Mouse (Mus musculus) large intestine, adult 2 months (tissue): ENCODE results near the gene Agk. TPM values are rescaled to one million over a fixed set of nuclear protein-coding genes. Genes with fewer than 3 reads are reported as not detected.

Source experiments
- DNase-seq: peaks from one replicate; pipeline ENCODE4 v3.0.0-alpha.2; 2012; ENCODE audit warnings: low read depth, low spot score
- WGBS: fragments of 180-500 bp; shearing (Covaris S2); methylation state at CpG from one replicate; pipeline ENCODE4 v1.1.7; 2018; 5-methylcytosine and 5-hydroxymethylcytosine counted together
- polyA plus RNA-seq: library from polyadenylated mRNA; depleted of rRNA; stranded (reverse); fragments of >200 nt; gene quantifications from 2 replicates; pipeline ENCODE4 v1.2.3, GENCODE M21; 2012; rRNA removed

Gene Agk
- polyA plus RNA-seq, result 7.7 and 8.4 TPM in 2 replicates

DNA sequence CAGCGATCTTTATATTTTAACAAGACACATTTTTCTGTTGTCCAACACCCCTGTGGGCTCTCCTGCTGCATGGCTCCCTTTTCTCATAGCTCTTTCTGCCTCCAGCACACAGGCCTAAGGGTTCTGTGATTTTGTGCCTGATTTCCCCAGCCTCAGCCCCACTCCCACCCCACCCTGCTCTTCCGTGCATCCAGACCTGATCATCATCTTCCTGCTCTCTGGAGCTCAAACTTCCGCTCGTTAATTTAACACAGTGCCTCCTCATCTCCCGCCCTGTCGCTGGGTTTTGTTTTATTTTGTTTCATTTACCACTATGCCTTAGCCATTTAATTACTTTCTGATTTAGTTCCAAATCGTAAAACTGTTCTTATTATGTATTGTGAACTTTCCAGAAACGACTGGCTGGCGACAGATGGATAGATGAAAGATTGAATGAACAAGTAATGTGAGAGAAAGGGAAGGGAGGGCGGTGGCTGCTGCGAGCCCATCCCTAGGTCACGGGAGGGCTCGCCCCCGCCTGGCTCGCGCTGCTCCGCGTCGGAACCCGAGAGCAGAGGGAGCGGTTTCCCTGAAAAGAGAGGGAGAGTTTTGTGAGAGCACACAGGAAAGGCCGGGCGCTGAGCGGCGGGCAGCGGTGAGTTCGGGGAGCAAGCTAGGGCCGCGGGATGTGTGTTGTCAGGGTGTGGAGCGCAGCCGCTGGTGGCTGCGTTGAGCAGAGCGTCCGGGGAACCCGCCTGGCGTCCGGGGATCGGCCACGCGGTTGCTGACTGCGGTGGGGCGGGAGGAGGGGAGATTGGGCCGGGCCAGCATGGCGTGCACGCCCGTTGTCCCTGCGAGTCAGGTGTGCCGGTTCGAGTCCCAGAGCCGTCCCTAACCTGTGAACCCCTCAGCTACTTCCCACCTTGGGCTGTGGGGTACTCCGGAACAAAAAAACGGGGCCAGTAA lies at the start of gene Agk:
TSS of gene Agk (plus strand) at position 276 of the 945 bp plus-strand sequence.
- DNase-seq, result peak; percentile 46
- 1% methylated on average over 52 of the region's 52 CpGs for WGBS

- WGBS, result 72% methylated on average over 5 of the region's 5 CpGs
- DNase-seq, result no peak
Measured at GRCm38 (mm10) chr6:40300707-40301106, 24.3 kb upstream of the Agk start.

DNA sequence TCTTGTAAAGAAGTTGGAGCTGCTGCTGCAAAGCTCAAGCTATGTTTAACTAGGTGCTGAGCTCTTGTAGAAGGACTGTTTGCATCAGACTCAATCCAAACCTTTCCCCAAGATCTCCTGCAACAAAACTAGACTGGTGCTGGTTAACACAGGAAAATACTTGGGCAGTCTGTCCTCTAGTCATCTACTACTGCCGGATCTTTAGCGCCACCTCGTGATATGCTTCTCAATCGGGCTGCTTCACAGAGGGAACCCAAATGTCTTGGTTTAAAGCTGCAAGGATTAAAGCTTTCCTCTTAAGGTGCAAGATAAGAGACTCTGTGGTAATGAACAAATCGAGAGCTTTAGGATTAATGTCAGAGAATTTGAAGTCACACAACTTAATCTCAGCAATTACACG lies 21.6 kb upstream of the Agk start:
- 10% methylated on average over 6 of the region's 6 CpGs for WGBS
- DNase-seq, result no peak

DNA sequence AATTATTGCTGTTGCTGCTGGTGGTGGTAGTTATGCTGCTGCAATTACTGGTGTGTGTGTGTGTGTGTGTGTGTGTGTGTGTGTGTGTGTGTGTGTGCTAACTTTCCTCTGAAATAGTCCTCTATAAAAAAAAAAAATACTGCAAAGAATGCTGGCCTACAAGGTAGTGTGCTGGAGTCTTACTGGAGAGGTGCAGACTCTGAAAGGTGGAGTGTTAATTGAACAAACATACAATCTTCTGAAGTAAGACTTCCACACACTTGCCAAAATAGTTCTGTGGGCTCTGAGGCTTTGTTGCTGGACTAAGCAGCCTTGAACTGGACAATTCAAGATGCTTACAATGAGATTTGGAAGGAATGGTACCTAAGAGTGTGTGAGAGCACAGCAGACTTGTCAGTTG lies 20.0 kb upstream of the Agk start:
- DNase-seq, result no peak

GRCm38 (mm10) chr6:40326341-40326740 lies 1.4 kb downstream of the Agk start:
- 80% methylated on average over 8 of the region's 8 CpGs for WGBS
- DNase-seq, result no peak

- no peak for DNase-seq
- 77% methylated on average over 2 of the region's 2 CpGs for WGBS
Measured at GRCm38 (mm10) chr6:40333497-40333896, 8.5 kb downstream of the Agk start.

DNA sequence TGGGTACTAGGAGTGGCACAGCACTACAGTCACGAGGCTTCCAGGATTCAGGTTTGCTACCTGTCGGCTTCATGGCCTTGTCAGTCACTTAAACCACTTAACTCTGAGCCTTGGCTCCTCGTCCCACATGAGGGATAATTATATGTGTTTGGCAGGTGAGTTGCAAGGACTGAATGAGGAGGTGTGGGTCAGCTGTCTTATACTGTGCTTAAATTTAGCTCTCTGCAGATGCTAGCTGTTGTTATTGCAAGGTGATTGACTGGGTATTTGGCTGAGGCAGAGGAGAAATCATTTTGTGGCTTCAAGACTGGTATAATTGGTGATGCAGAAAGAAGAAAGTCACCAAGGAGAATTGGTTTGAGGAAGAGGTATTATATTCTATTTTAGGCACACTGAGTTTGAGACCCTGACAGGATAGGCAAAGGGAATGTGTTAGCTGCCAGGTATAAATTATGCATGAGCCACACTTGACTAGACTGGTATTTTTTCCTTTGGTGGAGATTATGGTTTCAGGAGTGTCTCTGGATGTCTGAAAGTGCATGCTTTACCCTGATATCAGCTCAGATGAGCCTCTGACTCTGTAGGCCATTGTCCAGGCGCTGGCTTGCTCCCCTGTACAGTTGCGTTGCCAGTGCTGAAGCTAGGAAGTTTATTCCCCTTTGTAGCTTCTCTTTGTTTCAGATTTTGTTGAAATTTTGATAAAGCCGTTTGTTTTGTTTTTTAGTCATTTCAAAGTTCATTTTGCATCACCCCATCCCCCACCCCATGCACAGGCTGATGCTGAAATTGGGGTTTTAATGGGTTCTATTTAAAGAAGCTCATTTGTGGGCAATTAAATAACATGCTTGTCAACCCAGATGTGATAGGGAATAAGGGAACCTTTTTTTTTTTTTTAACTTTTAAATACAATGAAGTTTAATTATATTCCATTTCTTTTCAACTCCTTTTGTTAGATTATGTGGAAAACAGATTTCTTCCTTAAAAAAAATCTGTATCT lies 12.1 kb downstream of the Agk start:
- WGBS, result 91% methylated on average over 6 of the region's 6 CpGs
- DNase-seq, result no peak

- DNase-seq, result no peak
- 53% methylated on average over 10 of the region's 10 CpGs for WGBS
Measured at GRCm38 (mm10) chr6:40346959-40347771, 22.2 kb downstream of the Agk start.

- 70% methylated on average over 1 of the region's 1 CpGs for WGBS
- DNase-seq, result no peak
Measured at GRCm38 (mm10) chr6:40347772-40348111, 22.8 kb downstream of the Agk start.

DNA sequence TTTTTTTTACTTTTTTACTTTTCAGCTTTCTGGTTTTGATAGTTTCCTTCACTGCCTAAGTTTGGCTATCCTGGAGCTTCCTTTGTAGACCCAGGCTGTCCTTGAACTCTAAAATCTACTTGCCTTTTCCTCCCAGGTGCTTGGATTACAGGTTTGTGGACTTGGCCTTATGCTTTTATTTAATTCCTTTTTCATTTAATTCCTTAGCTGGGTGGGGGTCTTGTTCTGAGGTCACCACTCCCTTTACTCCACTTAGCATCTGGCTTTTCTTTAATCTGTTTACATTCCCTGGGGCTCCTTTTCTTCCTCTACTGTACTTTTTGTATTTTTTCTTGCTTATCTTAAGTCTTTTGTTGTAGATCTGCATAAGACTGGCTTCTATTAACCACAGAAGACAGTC lies 25.1 kb downstream of the Agk start:
- no peak for DNase-seq

DNA sequence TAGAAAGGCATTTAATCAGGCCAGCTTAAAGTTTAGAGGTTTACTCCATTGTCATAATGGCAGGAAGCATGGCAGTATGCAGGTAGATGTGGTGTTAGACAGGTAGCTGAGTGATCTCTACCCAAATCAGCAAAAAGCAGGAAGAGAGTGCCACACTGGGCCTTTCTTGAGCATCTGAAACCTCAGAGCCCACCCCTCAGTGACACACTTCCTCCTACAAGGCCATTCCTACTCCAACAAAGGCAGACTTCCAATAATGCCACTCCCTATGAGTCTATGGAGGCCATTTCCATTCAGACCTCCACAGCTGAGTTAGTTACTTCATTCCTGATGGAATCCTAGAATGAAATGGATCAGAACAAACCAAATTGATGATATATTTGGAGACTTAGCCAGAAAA lies 25.9 kb downstream of the Agk start:
- DNase-seq, result no peak

DNA sequence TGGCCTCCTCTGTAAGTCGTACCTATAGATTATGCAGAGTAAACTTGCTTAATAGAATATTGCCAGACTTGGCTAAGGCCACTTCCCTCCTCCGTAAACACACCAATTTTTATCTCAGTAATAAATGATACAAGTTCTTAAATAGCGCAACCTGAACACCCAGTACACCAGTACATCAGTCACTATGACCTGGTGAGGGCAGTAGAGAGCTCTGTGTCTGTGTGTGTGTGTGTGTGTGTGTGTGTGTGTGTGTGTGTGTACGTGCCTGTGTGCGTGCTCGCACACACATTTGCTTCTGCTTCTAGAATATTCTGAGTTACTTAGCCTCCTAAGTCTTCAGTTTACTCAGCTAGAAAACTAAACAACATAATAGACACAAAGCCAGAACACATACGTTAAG lies 28.4 kb downstream of the Agk start:
- WGBS, result 85% methylated on average over 7 of the region's 7 CpGs

DNA sequence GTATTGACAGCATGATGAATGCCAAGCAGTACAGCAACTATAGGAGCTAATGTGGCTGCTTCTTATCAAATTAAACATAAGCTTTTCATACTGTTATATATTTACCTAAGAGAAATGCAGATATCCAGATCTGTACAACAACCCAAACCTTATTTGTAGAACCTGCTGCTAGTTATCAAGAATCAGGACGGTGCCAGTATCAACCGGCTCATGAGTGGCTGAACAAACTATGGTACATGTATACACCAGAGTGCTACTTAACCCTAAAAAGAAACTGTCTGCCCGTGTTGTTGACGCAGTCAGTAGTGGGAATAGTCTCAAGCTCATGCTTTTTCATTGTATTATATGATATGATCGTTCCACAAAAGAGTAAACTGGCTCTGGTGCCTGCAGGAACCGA lies 46.1 kb downstream of the Agk start:
- 97% methylated on average over 6 of the region's 6 CpGs for WGBS
- DNase-seq, result no peak

More for the DNA sequence above, 28.4 kb downstream of the Agk start:
- no peak for DNase-seq

GRCm38 (mm10) chr6:40380181-40380580 lies 55.2 kb downstream of the Agk start:
- 82% methylated on average over 3 of the region's 3 CpGs for WGBS
- DNase-seq, result no peak

DNA sequence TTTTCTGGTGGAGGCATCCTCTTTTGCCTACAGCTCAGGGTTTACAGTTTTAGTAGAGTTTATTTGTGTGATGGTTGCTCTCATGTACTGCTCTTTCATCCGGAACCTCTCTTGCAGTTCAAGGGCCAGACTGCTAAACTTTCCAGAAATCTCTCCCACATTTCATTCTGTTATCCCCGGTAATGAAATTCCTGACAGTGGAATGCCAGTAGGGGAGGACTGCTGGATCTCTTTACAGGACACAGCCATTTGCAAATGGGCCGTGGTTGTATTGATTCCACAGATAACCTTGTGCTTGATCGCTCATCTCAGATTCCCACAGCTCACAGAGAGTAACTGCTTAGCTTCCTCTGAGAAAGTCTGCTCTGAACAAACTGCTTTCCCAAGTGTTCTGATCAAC lies 56.9 kb downstream of the Agk start:
- DNase-seq, result no peak
- 85% methylated on average over 4 of the region's 4 CpGs for WGBS

- 61% methylated on average over 3 of the region's 3 CpGs for WGBS
- DNase-seq, result no peak
Measured at GRCm38 (mm10) chr6:40385682-40386081, 60.7 kb downstream of the Agk start.

- 78% methylated on average over 4 of the region's 4 CpGs for WGBS
- DNase-seq, result no peak
Measured at GRCm38 (mm10) chr6:40388660-40389059, 63.7 kb downstream of the Agk start.

DNA sequence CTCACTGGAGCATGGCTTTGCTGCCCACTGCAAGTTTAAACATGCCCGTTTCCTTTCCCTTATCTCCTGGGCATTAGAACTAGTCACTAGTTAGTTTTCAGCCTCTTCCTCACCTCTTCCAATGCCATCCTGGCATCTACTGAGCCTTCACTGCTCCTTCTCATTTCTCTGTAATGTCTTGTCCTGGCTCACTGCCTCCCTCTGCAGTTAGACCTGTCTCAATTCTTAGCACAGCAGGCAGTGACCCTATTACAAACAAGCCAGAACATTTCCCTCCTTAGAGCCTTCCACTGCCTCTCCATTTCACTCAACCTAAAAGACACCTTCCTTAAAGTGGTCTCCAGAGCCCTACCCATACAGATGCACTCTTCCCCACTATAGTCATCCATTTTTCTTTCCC lies 66.0 kb downstream of the Agk start:
- no peak for DNase-seq
- WGBS, result 91% methylated on average over 1 of the region's 1 CpGs

- 34% methylated on average over 3 of the region's 3 CpGs for WGBS
Measured at GRCm38 (mm10) chr6:40393213-40393612, 68.2 kb downstream of the Agk start.

GRCm38 (mm10) chr6:40402031-40402430 lies 77.1 kb downstream of the Agk start:
- no peak for DNase-seq
- 24% methylated on average over 2 of the region's 2 CpGs for WGBS

More at GRCm38 (mm10) chr6:40393213-40393612, 68.2 kb downstream of the Agk start:
- no peak for DNase-seq
